Mouse (Mus musculus) embryonic fibroblast, embryonic 13.5 days (primary cell): ENCODE data around the gene Rpl31.

Source experiments
- CTCF ChIP-seq: IDR thresholded peaks from 2 replicates; pipeline ENCODE4 v1.5.1; 2011; ENCODE audit warnings: mild to moderate bottlenecking, control low read depth, low read length, moderate library complexity, borderline replicate concordance; ENCODE audit not compliant: insufficient read depth
- POLR2A ChIP-seq: IDR thresholded peaks from 2 replicates; pipeline ENCODE4 v1.6.1; 2011; ENCODE audit warnings: low read depth, mild to moderate bottlenecking, control low read depth, low read length, moderate library complexity

DNA sequence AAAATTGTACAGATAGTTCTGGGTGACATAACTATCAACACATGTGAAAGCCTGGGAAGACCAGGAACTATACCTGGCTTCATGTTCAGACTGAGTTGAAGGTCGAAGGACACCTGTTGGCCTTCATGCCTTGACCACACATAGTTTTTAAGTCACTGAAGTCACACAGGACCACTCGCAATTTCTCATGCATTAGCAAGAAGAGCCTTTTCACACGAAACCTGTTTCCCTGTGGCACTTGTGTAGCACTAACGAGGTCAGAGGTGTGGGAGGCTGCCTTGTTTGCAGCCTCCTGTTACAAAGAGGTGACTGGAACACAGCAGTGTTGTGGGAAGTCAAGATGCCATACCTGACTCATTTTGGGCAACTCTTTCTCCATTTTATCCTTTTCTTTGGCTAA is 5.7 kb downstream of the Rpl31 start:
- TF ChIP-seq CTCF (no peak), POLR2A (0 out of 2 replicates have a peak, but pooled peaks have one; percentile 10)
